Mouse (Mus musculus): ENCODE results near the gene Ten1. TPM values are rescaled to one million over a fixed set of nuclear protein-coding genes. Genes with fewer than 3 reads are reported as not detected.

The Ten1 gene
- polyA plus RNA-seq, 1 experiment from 2014 or later: 74.8 TPM

DNA sequence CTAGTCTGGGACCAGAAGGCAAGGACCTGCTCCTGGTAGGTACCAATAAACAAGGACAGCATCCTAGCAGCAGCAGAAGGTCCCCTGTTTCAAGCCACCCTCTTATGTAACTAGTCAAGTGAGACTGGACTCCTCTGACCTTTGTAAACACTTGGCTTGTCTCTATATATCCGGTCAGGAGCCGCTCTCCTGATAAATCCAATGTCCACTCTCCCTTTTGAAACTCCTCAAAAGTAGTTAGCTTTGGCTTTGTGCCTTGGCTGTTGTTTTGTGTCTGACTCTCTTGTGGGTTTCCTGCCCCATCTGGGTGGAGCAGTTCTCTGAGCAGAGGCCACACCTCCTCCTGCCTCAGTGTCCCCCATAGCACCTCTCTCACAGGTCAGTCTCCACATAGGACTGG lies 19.6 kb downstream of the Ten1 start:
- Histone ChIP-seq H3K4me1 (peaks cover 25% of the 10 kb centered on the region), H3K4me3 (replicated peaks) (no peak overlapping the region), H3K36me3 (0 out of 2 replicates have a peak, but pooled peaks cover 8% of the 10 kb centered on the region), H3K9ac (no peak overlapping the region), H3K27me3 (replicated peaks) (peaks cover 14% of the 10 kb centered on the region), H3K4me2 (no peak overlapping the region), H3K27ac (peak overlapping the region; percentile 82), H3K9me3 (no peaks in the 10 kb centered on the region)
- WGBS: 69% methylated on average over 2 of the region's 2 CpGs
- ATAC-seq (ENCODE audit: insufficient read depth, low FRiP score, low read depth): peak; percentile 20; the same call in 1 of the 2 replicates

- Histone ChIP-seq H3K9me3 (no peaks in the 10 kb centered on the region), H3K9ac (no peak overlapping the region), H3K27ac (peak overlapping the region; percentile 82), H3K36me3 (0 out of 2 replicates have a peak, but pooled peaks cover 8% of the 10 kb centered on the region), H3K4me3 (replicated peaks) (no peak overlapping the region), H3K27me3 (replicated peaks) (peaks cover 21% of the 10 kb centered on the region), H3K4me1 (peaks cover 25% of the 10 kb centered on the region), H3K4me2 (no peak overlapping the region)
- ATAC-seq (ENCODE audit: insufficient read depth, low FRiP score, low read depth): peak; percentile 84
- 30% methylated on average over 7 of the region's 7 CpGs for WGBS
Observed at GRCm38 (mm10) chr11:116218737-116219400, 20.2 kb downstream of the Ten1 start.

GRCm38 (mm10) chr11:116219885-116220284 lies 21.2 kb downstream of the Ten1 start:
- H3K9ac ChIP-seq: no peak overlapping the region
- no peaks in the 10 kb centered on the region for H3K9me3 ChIP-seq
- H3K27ac ChIP-seq: peak overlapping the region; percentile 82; the same call in 1 of the 2 replicates
- H3K27me3 ChIP-seq (replicated peaks): peaks cover 22% of the 10 kb centered on the region
- H3K4me1 ChIP-seq: peaks cover 25% of the 10 kb centered on the region
- 24% methylated on average over 4 of the region's 4 CpGs for WGBS
- 0 out of 2 replicates have a peak, but pooled peaks cover 8% of the 10 kb centered on the region for H3K36me3 ChIP-seq
- no peak overlapping the region for H3K4me2 ChIP-seq
- peak; percentile 16; the same call in 1 of the 2 replicates for ATAC-seq (ENCODE audit: insufficient read depth, low FRiP score, low read depth)
- no peak overlapping the region for H3K4me3 ChIP-seq (replicated peaks)

- no peak overlapping the region for H3K27ac ChIP-seq
- peaks cover 22% of the 10 kb centered on the region for H3K27me3 ChIP-seq (replicated peaks)
- peak overlapping the region; percentile 30 for H3K4me3 ChIP-seq (replicated peaks)
- no peaks in the 10 kb centered on the region for H3K9me3 ChIP-seq
- H3K9ac ChIP-seq: no peak overlapping the region
- H3K4me1 ChIP-seq: peaks cover 21% of the 10 kb centered on the region
- peak overlapping the region; percentile 53 for H3K4me2 ChIP-seq
- ATAC-seq (ENCODE audit: insufficient read depth, low FRiP score, low read depth): no peak
- 0 out of 2 replicates have a peak, but pooled peaks cover 8% of the 10 kb centered on the region for H3K36me3 ChIP-seq
- 16% methylated on average over 53 of the region's 53 CpGs for WGBS
Observed at GRCm38 (mm10) chr11:116221931-116222739, 23.5 kb downstream of the Ten1 start.

- 24% methylated on average over 23 of the region's 23 CpGs for WGBS
- Histone ChIP-seq H3K4me2 (peak overlapping the region; percentile 53), H3K4me3 (replicated peaks) (peak overlapping the region; percentile 30), H3K36me3 (0 out of 2 replicates have a peak, but pooled peaks cover 8% of the 10 kb centered on the region), H3K9me3 (no peaks in the 10 kb centered on the region), H3K9ac (no peak overlapping the region), H3K27me3 (replicated peaks) (peaks cover 22% of the 10 kb centered on the region), H3K4me1 (peaks cover 21% of the 10 kb centered on the region), H3K27ac (no peak overlapping the region)
- ATAC-seq (ENCODE audit: insufficient read depth, low FRiP score, low read depth): no peak
Observed at GRCm38 (mm10) chr11:116222740-116223059, 24.0 kb downstream of the Ten1 start.

DNA sequence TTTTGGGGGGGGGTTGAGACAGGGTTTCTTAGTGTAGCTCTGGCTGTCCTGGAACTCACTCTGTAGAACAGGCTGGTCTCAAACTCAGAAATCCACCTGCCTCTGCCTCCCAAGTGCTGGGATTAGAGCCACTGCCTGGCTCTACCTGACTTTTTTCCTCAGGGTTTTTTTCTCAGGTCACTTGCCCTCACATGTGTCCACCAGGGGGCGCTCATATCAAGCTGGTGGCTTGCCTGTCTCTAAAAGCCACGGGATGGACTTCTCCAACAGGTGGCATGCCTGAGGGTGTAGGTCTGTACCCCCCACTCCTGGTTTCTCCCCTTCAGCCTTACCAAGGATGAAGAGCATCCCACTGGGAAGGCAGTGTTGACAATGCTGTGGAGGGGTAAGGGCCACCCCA lies 27.8 kb downstream of the Ten1 start:
- Histone ChIP-seq H3K4me3 (replicated peaks) (no peak overlapping the region), H3K4me1 (peaks cover 16% of the 10 kb centered on the region), H3K27ac (no peak overlapping the region), H3K27me3 (replicated peaks) (peaks cover 13% of the 10 kb centered on the region), H3K4me2 (no peak overlapping the region), H3K36me3 (0 out of 2 replicates have a peak, but pooled peaks cover 3% of the 10 kb centered on the region), H3K9me3 (no peaks in the 10 kb centered on the region), H3K9ac (no peak overlapping the region)
- ATAC-seq (ENCODE audit: insufficient read depth, low FRiP score, low read depth): no peak
- 3% methylated on average over 2 of the region's 2 CpGs for WGBS

- Histone ChIP-seq H3K4me1 (peaks cover 24% of the 10 kb centered on the region), H3K27me3 (replicated peaks) (peaks cover 3% of the 10 kb centered on the region; the same call in 1 of the 2 replicates), H3K9me3 (no peaks in the 10 kb centered on the region), H3K9ac (no peak overlapping the region), H3K4me2 (no peak overlapping the region), H3K36me3 (no peaks in the 10 kb centered on the region), H3K27ac (no peak overlapping the region), H3K4me3 (replicated peaks) (no peak overlapping the region)
- 62% methylated on average over 4 of the region's 4 CpGs for WGBS
- ATAC-seq (ENCODE audit: insufficient read depth, low FRiP score, low read depth): peak; percentile 32; the same call in 1 of the 2 replicates
Observed at GRCm38 (mm10) chr11:116228699-116229098, 30.0 kb downstream of the Ten1 start.

- Histone ChIP-seq H3K36me3 (no peaks in the 10 kb centered on the region), H3K27ac (no peak overlapping the region), H3K4me3 (replicated peaks) (no peak overlapping the region), H3K4me2 (0 out of 2 replicates have a peak overlapping the region, but pooled peaks have one; percentile 5), H3K9ac (no peak overlapping the region), H3K27me3 (replicated peaks) (no peaks in the 10 kb centered on the region), H3K4me1 (peaks cover 24% of the 10 kb centered on the region), H3K9me3 (no peaks in the 10 kb centered on the region)
- whole genome bisulfite sequencing: 43% methylated on average over 17 of the region's 17 CpGs
- ATAC-seq (ENCODE audit: insufficient read depth, low FRiP score, low read depth): no peak
Observed at GRCm38 (mm10) chr11:116232427-116232826, 33.8 kb downstream of the Ten1 start.

DNA sequence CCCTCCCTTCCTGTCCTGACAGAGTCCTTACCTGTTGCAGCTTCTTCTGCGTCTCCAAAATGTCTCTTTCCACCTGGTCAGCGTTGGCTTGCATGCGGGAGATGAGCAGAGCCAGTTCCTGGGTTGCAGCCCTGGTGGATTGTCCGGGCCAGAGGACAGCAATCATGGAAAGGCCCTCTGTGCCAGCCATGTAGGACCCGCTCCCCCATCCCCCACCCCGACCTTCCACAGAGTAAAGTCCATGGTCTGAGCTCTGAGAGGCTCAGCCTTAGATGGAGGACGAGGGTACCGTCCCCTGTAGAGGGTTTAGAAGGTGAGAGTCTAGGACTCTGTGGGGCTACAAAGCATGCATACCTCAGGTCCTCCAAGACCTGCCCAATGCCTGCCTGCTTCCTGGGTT lies 36.2 kb downstream of the Ten1 start:
- 85% methylated on average over 8 of the region's 8 CpGs for WGBS

DNA sequence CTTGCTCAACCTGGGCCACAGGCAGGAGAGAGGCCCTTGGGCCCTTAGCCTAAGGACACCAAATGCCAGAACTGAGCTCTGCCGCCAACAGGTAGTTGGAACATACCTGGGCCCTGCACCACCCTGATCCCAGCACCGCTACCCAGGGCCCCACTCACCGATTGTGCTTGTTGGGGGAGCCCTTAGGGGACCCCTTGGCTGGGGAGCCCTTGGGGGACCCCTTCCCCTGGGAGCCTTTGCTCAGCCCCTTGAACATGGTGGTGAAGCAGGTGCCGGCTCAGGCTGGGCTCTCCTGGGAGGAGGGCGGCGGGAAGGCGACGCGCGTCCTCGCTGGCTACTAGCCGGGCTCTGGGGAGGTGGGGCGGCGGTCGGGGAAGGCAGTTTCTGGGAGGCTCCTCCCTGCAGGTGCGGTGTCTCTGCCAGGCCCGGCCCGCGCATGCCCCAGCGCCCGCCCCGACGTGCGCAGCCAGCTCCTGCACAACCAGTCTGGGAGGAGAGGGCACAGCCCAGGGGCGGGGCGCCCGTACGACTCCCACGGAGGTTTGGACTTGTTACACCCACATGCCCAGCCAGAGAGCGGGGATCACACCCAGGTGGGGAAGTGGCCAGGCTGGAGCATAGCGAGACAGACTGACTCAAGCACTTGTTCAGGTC lies 39.2 kb downstream of the Ten1 start, which contains the start of gene Evpl:
Evpl (minus strand) TSS at position 336 of the 654 bp plus-strand sequence.
- H3K9me3 ChIP-seq: no peaks in the 10 kb centered on the region
- no peaks in the 10 kb centered on the region for H3K27me3 ChIP-seq (replicated peaks)
- peak within 1 kb of the TSS; percentile 40 for H3K4me3 ChIP-seq (replicated peaks)
- H3K36me3 ChIP-seq: 0 out of 2 replicates have a peak, but pooled peaks cover 2% of the 10 kb centered on the region
- peak within 1 kb of the TSS; percentile 47 for H3K4me2 ChIP-seq
- no peak within 1 kb of the TSS for H3K9ac ChIP-seq
- H3K4me1 ChIP-seq: peaks cover 3% of the 10 kb centered on the region
- peak within 1 kb of the TSS; percentile 60 for H3K27ac ChIP-seq
- WGBS: 14% methylated on average over 26 of the region's 31 CpGs
- peak; percentile 93 for ATAC-seq (ENCODE audit: insufficient read depth, low FRiP score, low read depth)

More for the DNA sequence above, 36.2 kb downstream of the Ten1 start:
- H3K27ac ChIP-seq: no peak overlapping the region
- no peak overlapping the region for H3K9ac ChIP-seq
- H3K9me3 ChIP-seq: no peaks in the 10 kb centered on the region
- no peaks in the 10 kb centered on the region for H3K27me3 ChIP-seq (replicated peaks)
- peaks cover 14% of the 10 kb centered on the region for H3K4me1 ChIP-seq
- no peaks in the 10 kb centered on the region for H3K36me3 ChIP-seq
- H3K4me3 ChIP-seq (replicated peaks): no peak overlapping the region
- ATAC-seq (ENCODE audit: insufficient read depth, low FRiP score, low read depth): no peak
- no peak overlapping the region for H3K4me2 ChIP-seq

DNA sequence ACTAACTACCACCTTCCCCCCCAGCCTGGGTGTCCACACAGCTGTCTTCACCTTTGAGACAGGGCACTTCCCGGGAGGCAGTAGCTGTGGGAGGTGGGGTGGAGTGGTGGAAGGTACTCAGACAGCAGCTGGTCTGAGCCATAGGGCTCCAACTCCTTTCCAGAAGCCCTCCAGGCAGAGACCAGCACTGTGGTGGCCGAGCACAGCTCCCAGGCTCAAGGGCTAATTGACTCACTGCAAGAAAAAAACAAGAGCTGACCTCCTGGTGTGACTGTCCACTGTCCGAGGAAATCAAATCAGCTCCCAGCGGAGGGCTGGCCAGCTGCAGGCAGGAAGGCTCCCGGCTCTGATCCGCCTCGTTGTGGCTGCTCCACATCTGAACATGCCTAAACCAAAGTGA lies 41.1 kb downstream of the Ten1 start:
- H3K4me1 ChIP-seq: no peaks in the 10 kb centered on the region; the same call in 1 of the 2 replicates
- no peak overlapping the region for H3K27ac ChIP-seq
- H3K4me2 ChIP-seq: no peak overlapping the region
- no peak overlapping the region for H3K4me3 ChIP-seq (replicated peaks)
- no peaks in the 10 kb centered on the region for H3K27me3 ChIP-seq (replicated peaks)
- no peak overlapping the region for H3K9ac ChIP-seq
- 46% methylated on average over 7 of the region's 7 CpGs for WGBS
- ATAC-seq (ENCODE audit: insufficient read depth, low FRiP score, low read depth): no peak
- 0 out of 2 replicates have a peak, but pooled peaks cover 10% of the 10 kb centered on the region for H3K36me3 ChIP-seq
- no peaks in the 10 kb centered on the region for H3K9me3 ChIP-seq
